Mouse (Mus musculus): ENCODE data around the gene Commd1.

Gene Commd1

GRCm38 (mm10) chr11:22859301-22859632 is 122.9 kb downstream of the Commd1 start:
- DNase-seq (ENCODE audit: low spot score) = peak; percentile 30

DNA sequence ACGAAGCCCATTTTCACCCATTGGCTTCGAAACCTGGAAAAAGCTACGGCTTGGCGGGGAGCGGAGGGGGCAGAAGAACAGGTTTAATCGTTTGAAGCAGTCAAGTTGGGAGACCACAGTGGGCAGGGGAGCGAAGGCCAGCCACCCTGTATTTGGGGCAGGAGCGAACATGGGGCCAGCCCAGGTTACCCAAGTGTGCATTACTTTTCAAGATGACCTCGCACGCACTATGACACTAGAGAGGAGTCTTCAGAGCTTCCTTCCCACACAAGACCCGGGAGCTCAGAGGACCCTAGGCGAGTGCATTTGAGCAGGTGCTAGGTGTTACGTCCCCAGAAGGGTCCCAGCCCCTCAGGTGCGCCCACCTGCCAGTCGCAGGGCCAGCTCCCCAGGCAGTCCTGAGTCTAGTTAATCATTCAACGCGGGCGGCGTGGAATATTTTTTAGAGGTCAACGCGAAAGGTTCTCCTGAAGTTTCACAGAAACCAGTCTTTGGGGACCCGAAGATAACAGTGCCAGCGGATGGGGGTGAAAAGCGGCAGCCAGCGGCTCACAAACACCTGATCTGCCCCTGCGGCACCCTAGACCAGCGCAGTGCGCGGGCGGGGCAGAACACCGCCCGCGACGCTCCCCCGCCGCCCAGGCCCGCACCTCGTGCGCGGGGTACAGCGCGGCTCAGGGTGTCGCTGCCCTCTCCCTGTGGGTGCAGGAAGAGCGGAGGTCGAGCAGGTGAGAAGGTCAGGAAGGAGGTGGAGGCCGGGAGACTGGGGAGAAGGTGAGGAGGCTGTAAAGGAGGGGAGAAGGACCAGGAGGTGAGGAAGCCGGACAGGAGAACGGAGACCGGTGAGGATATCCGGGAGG is 123.5 kb downstream of the Commd1 start:
- DNase-seq (ENCODE audit: low spot score) = peak; percentile 59

DNA sequence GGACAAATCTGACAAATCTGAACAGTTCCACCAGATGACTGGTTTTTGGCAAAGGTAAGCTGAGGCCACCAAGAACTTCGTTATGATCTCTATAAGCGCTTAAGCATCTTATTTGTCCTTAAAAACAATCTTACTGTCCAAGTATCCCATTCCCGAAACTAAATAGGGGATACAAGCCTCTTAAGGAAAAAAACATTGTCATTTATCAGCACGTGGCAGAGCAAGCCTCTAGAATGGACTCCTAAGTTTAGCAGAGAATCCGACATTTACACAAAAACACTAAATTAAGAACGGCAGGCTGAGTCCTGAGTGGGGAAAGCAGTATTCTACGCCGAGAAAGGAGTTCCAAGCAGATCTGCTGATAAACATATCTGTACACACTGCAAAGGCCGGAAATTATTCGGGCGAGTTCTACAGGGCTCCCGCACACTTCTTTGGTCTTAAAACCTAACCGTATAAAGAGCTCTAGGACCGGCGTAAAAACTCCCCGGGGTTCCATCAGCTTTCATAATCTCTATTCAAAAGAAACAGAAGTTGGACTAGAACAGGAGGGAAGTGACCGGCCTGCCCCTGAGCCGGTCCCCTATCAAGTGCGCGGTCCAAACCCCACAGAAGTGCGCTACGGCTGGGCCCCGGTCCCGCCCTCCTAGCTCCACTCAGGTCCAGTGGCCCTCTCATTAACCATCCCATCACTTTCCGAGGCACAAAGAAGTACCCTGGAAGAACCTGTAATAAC is 124.3 kb downstream of the Commd1 start:
- DNase-seq (ENCODE audit: low spot score) = peak; percentile 38

- no peak for DNase-seq (ENCODE audit: low spot score)
These were observed 125.0 kb downstream of the Commd1 start for GRCm38 (mm10) chr11:22857106-22857704.

GRCm38 (mm10) chr11:22856371-22856965 is 125.7 kb downstream of the Commd1 start:
- no peak for DNase-seq (ENCODE audit: low spot score)

DNA sequence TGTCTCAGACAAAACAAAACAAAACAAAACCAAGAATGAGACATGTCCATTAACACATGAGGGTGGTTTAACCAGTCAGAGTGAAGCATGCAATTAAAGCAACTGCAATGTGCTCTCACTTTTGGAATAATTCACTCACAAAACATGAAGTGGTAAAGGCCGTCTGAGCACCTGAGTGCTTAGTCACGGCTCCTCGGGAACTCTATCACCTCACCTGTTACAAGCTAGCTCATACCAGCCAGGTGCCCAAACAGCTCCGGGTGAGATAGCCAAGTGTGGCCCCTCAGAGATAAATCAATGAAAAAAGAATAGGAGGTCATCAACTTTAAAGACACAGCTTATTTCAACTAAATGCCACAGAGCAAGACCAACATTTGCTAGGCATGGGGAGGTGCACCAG is 127.6 kb downstream of the Commd1 start:
- DNase-seq (ENCODE audit: low spot score) = no peak

GRCm38 (mm10) chr11:22853477-22854157 is 128.6 kb downstream of the Commd1 start:
- peak; percentile 53 for DNase-seq (ENCODE audit: low spot score)

DNA sequence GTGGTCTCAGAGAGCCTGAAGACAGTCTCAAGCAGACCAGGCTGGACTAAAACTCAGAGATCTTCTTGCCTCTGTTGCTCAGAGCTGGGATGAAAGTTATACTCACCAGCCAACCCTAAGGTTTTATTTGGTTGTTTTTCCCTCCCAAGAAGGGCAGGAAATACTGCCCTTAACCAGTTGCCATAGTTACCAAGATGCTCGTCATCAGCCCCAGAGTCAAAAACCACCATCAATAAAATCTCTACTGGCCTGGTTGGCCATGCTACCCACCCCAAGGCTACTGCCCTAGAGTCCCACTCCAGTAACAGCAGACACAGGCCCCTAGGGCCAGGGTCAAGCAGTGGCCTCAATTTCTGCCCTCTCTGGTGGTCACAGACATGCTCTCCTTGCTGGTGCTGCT is 129.7 kb downstream of the Commd1 start:
- peak; percentile 50 for DNase-seq (ENCODE audit: low spot score)

- DNase-seq (ENCODE audit: low spot score) = peak; percentile 40
These were observed 130.8 kb downstream of the Commd1 start for GRCm38 (mm10) chr11:22851416-22851815.

DNA sequence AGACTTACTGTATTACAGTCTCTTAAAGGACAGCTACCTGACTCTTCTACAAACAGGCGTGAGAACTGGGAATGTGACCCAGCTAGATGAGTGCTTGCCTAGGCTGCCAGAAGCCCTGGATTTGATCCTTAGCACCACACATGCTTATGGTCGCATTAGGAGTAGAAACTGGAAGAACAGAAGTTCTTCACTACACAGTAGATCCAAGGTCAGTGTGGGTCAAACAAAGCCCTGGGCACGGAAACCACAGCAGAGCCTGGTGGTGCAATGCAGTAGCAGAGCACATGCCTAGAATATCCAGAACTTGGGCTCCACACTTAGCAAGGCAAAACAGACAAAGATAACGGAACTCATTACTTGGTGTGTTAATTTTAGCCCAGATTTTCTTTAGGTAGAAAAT is 132.1 kb downstream of the Commd1 start:
- no peak for DNase-seq (ENCODE audit: low spot score)

- DNase-seq (ENCODE audit: low spot score) = no peak
These were observed 133.5 kb downstream of the Commd1 start for GRCm38 (mm10) chr11:22848649-22849195.

- DNase-seq (ENCODE audit: low spot score) = no peak
These were observed 134.2 kb downstream of the Commd1 start for GRCm38 (mm10) chr11:22847732-22848648.

DNA sequence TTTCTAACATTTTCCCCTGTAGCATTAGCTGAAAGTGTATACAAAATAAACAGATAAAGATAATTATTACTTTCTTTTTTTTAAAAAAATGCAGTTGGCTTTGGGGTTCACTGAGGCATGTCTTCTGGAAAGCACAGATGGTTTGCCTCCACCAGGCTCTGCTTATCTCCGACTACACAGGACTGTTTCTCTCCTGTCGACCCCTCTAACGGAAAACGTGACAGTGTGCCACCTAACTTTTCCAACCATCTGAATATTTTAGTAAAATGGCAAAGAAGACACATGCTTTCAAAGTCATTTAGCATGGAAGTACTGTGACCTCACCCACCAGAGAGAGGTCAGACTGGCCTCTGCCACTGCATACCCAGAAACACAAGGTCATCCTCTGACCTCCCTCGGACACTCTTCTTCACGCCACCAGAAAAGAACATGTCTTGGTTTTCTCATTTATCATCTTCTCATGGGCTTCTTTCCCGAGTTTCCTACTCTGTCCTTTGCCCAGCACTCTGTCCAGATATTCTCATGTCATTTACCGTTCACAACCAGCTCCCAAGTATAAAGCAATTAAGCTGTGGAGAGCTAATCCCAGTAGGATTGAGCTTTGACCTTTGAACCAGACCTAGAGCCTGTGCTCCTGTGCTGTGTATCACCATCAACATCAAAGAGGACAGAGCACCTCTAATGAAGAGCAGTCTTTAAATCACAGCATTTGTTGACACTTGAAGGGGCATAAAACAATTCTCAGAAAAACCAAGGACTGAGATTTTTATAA is 135.0 kb downstream of the Commd1 start:
- DNase-seq (ENCODE audit: low spot score) = no peak
